Mouse (Mus musculus) lung, embryonic 15.5 days (tissue): Measurements from ENCODE around the gene Runx3. TPM values are rescaled to one million over a fixed set of nuclear protein-coding genes. Genes with fewer than 3 reads are reported as not detected.

ENCODE experiments used
- ATAC-seq: fragments of 200-750 bp; cut with Nextera tagmentation; 2 replicates; pipeline ENCODE4 v1.8.0; 2017; ENCODE audit warnings: moderate number of reproducible peaks, borderline replicate concordance; ENCODE audit not compliant: low FRiP score, low TSS enrichment; ENCODE audit errors: extremely low read depth
- H3K27ac ChIP-seq: fragments of 300-500 bp; sonication (generic); 2 replicates; pipeline ENCODE4 v1.5.1; 2015; ENCODE audit warnings: moderate library complexity, mild to moderate bottlenecking, inconsistent platforms
- H3K27me3 ChIP-seq: fragments of 300-500 bp; sonication (generic); 2 replicates; pipeline ENCODE4 v1.6.1; 2015; ENCODE audit warnings: inconsistent platforms
- H3K36me3 ChIP-seq: fragments of 300-500 bp; sonication (generic); 2 replicates; pipeline ENCODE4 v1.6.1; 2015; ENCODE audit warnings: inconsistent platforms
- H3K4me1 ChIP-seq: fragments of 300-500 bp; sonication (generic); 2 replicates; pipeline ENCODE4 v1.6.1; 2015; ENCODE audit warnings: inconsistent platforms
- H3K4me2 ChIP-seq: fragments of 300-500 bp; sonication (generic); 2 replicates; pipeline ENCODE4 v1.6.1; 2015; ENCODE audit warnings: inconsistent platforms, mild to moderate bottlenecking, moderate library complexity
- H3K4me3 ChIP-seq: fragments of 300-500 bp; sonication (generic); 2 replicates; pipeline ENCODE4 v1.5.1; 2015; ENCODE audit warnings: mild to moderate bottlenecking, inconsistent platforms
- H3K9ac ChIP-seq: fragments of 300-500 bp; sonication (generic); 2 replicates; pipeline ENCODE4 v1.6.1; 2015; ENCODE audit warnings: inconsistent platforms
- H3K9me3 ChIP-seq: fragments of 300-500 bp; sonication (generic); 2 replicates; pipeline ENCODE4 v1.6.1; 2016; ENCODE audit warnings: inconsistent platforms
- WGBS: fragments of 180-500 bp; shearing (Covaris S2); methylation state at CpG from one replicate; pipeline ENCODE4 v1.1.7; 2015; 5-methylcytosine and 5-hydroxymethylcytosine counted together
- polyA plus RNA-seq: library from polyadenylated mRNA; unstranded; fragments of >200 nt; fragmentation: Nextera tagmentation; extraction: Ambion mirVana; gene quantifications from 2 replicates; pipeline ENCODE4 v1.2.1, GENCODE M21; 2015

The Runx3 gene
- polyA plus RNA-seq, 1 experiment from 2014 or later = 0.20 TPM

GRCm38 (mm10) chr4:135219652-135220051 lies 99.2 kb downstream of the Runx3 start:
- H3K36me3 ChIP-seq = peaks cover 64% of the 10 kb centered on the region
- 43% methylated on average over 4 of the region's 4 CpGs for WGBS

GRCm38 (mm10) chr4:135220641-135221040 lies 100.2 kb downstream of the Runx3 start:
- Histone ChIP-seq H3K9me3 (no peaks in the 10 kb centered on the region), H3K4me1 (peaks cover 3% of the 10 kb centered on the region; the same call in 1 of the 2 replicates), H3K4me2 (no peak overlapping the region), H3K36me3 (peaks cover 65% of the 10 kb centered on the region), H3K4me3 (no peak overlapping the region), H3K9ac (no peak overlapping the region), H3K27ac (0 out of 2 replicates have a peak overlapping the region, but pooled peaks have one; percentile 36), H3K27me3 (no peaks in the 10 kb centered on the region)
- 66% methylated on average over 3 of the region's 3 CpGs for WGBS
- ATAC-seq = no peak

More at GRCm38 (mm10) chr4:135219652-135220051, 99.2 kb downstream of the Runx3 start:
- no peak overlapping the region for H3K4me2 ChIP-seq
- H3K9ac ChIP-seq = no peak overlapping the region
- H3K4me1 ChIP-seq = peaks cover 3% of the 10 kb centered on the region; the same call in 1 of the 2 replicates
- no peaks in the 10 kb centered on the region for H3K27me3 ChIP-seq
- H3K9me3 ChIP-seq = no peaks in the 10 kb centered on the region
- H3K27ac ChIP-seq = peak overlapping the region; percentile 38
- no peak for ATAC-seq
- no peak overlapping the region for H3K4me3 ChIP-seq

GRCm38 (mm10) chr4:135221632-135222407 lies 101.4 kb downstream of the Runx3 start:
- peaks cover 58% of the 10 kb centered on the region for H3K36me3 ChIP-seq
- no peak overlapping the region for H3K9ac ChIP-seq
- WGBS = 66% methylated on average over 12 of the region's 12 CpGs
- no peaks in the 10 kb centered on the region for H3K9me3 ChIP-seq
- H3K27me3 ChIP-seq = no peaks in the 10 kb centered on the region
- H3K27ac ChIP-seq = peak overlapping the region; percentile 42; the same call in 1 of the 2 replicates
- H3K4me1 ChIP-seq = peaks cover 3% of the 10 kb centered on the region; the same call in 1 of the 2 replicates
- H3K4me3 ChIP-seq = no peak overlapping the region
- no peak for ATAC-seq
- H3K4me2 ChIP-seq = no peak overlapping the region

- Histone ChIP-seq H3K36me3 (peaks cover 40% of the 10 kb centered on the region), H3K4me2 (no peak overlapping the region), H3K4me3 (no peak overlapping the region), H3K27me3 (no peaks in the 10 kb centered on the region), H3K4me1 (peaks cover 3% of the 10 kb centered on the region; the same call in 1 of the 2 replicates), H3K9ac (no peak overlapping the region), H3K27ac (no peak overlapping the region), H3K9me3 (no peaks in the 10 kb centered on the region)
- 83% methylated on average over 9 of the region's 9 CpGs for WGBS
- no peak for ATAC-seq
Measured at GRCm38 (mm10) chr4:135223808-135224207, 103.4 kb downstream of the Runx3 start.

- H3K27ac ChIP-seq = peak overlapping the region; percentile 5; the same call in 1 of the 2 replicates
Measured at GRCm38 (mm10) chr4:135226008-135226667, 105.7 kb downstream of the Runx3 start.

More at GRCm38 (mm10) chr4:135226008-135226667, 105.7 kb downstream of the Runx3 start:
- Histone ChIP-seq H3K9me3 (no peaks in the 10 kb centered on the region), H3K4me2 (no peak overlapping the region), H3K4me1 (no peaks in the 10 kb centered on the region), H3K4me3 (no peak overlapping the region), H3K36me3 (peaks cover 33% of the 10 kb centered on the region), H3K27me3 (no peaks in the 10 kb centered on the region), H3K9ac (no peak overlapping the region)
- ATAC-seq = no peak
- WGBS = 84% methylated on average over 12 of the region's 12 CpGs

Other genes with a start within 250 kb of the Runx3 start
- 172 and 184 TPM in 2 replicates for gene Tmem50a, start 205.6 kb upstream of the Runx3 start, polyA plus RNA-seq
- gene Rsrp1, start 197.1 kb upstream of the Runx3 start, polyA plus RNA-seq = 369 and 412 TPM in 2 replicates
- gene Syf2, start 189.8 kb upstream of the Runx3 start, polyA plus RNA-seq = 64.0 and 73.8 TPM in 2 replicates
- gene Clic4, start 152.2 kb downstream of the Runx3 start, polyA plus RNA-seq = 181 and 185 TPM in 2 replicates
- 199 and 209 TPM in 2 replicates for gene Srrm1, start 232.7 kb downstream of the Runx3 start, polyA plus RNA-seq